Mouse (Mus musculus): ENCODE results near the gene Trim56. TPM values are rescaled to one million over a fixed set of nuclear protein-coding genes. Genes with fewer than 3 reads are reported as not detected.

Gene Trim56
- polyA plus RNA-seq, 1 experiment, result 49.3 TPM

- Histone ChIP-seq H3K36me3 (ENCODE audit: control insufficient read depth, insufficient read depth, low read length) (no peaks in the 10 kb centered on the region), H3K4me3 (ENCODE audit: control insufficient read depth, insufficient read depth, low read length) (no peak overlapping the region), H3K4me1 (replicated peaks; ENCODE audit: control insufficient read depth, insufficient read depth, low read length) (no peaks in the 10 kb centered on the region; the same call in 1 of the 2 replicates), H3K27ac (ENCODE audit: control insufficient read depth, insufficient read depth, low read length) (no peak overlapping the region), H3K27me3 (ENCODE audit: control insufficient read depth, insufficient read depth, low read length) (no peaks in the 10 kb centered on the region)
- TF ChIP-seq POLR2A (IDR thresholded peaks at IDR 0.05; ENCODE audit: control insufficient read depth, extremely low read depth, insufficient read depth, low read length, poor library complexity) (no peak), CTCF (IDR thresholded peaks at IDR 0.05; ENCODE audit: borderline replicate concordance, control insufficient read depth, extremely low read depth, insufficient read depth, low read length, poor library complexity) (no peak)
- WGBS, result 57% methylated on average over 10 of the region's 10 CpGs
- DNase-seq, result no peak
Observed at GRCm38 (mm10) chr5:137095135-137095534, 20.9 kb downstream of the Trim56 start.

- WGBS, result 88% methylated on average over 9 of the region's 9 CpGs
- no peaks in the 10 kb centered on the region; the same call in 1 of the 2 replicates for H3K4me1 ChIP-seq (replicated peaks; ENCODE audit: control insufficient read depth, insufficient read depth, low read length)
- no peaks in the 10 kb centered on the region for H3K36me3 ChIP-seq (ENCODE audit: control insufficient read depth, insufficient read depth, low read length)
- no peaks in the 10 kb centered on the region for H3K27me3 ChIP-seq (ENCODE audit: control insufficient read depth, insufficient read depth, low read length)
- no peak for DNase-seq
- H3K4me3 ChIP-seq (ENCODE audit: control insufficient read depth, insufficient read depth, low read length), result no peak overlapping the region
- H3K27ac ChIP-seq (ENCODE audit: control insufficient read depth, insufficient read depth, low read length), result no peak overlapping the region
- no peak for TF ChIP-seq CTCF (IDR thresholded peaks at IDR 0.05; ENCODE audit: borderline replicate concordance, control insufficient read depth, extremely low read depth, insufficient read depth, low read length, poor library complexity)
- TF ChIP-seq POLR2A (IDR thresholded peaks at IDR 0.05; ENCODE audit: control insufficient read depth, extremely low read depth, insufficient read depth, low read length, poor library complexity), result no peak
Observed at GRCm38 (mm10) chr5:137093720-137094119, 22.3 kb downstream of the Trim56 start.

GRCm38 (mm10) chr5:137091560-137091959, 24.4 kb downstream of the Trim56 start:
- Histone ChIP-seq H3K4me1 (replicated peaks; ENCODE audit: control insufficient read depth, insufficient read depth, low read length) (no peaks in the 10 kb centered on the region; the same call in 1 of the 2 replicates), H3K4me3 (ENCODE audit: control insufficient read depth, insufficient read depth, low read length) (no peak overlapping the region), H3K27me3 (ENCODE audit: control insufficient read depth, insufficient read depth, low read length) (no peaks in the 10 kb centered on the region), H3K27ac (ENCODE audit: control insufficient read depth, insufficient read depth, low read length) (no peak overlapping the region), H3K36me3 (ENCODE audit: control insufficient read depth, insufficient read depth, low read length) (no peaks in the 10 kb centered on the region)
- 33% methylated on average over 6 of the region's 6 CpGs for WGBS
- no peak for TF ChIP-seq POLR2A (IDR thresholded peaks at IDR 0.05; ENCODE audit: control insufficient read depth, extremely low read depth, insufficient read depth, low read length, poor library complexity)
- TF ChIP-seq CTCF (IDR thresholded peaks at IDR 0.05; ENCODE audit: borderline replicate concordance, control insufficient read depth, extremely low read depth, insufficient read depth, low read length, poor library complexity), result no peak
- no peak for DNase-seq

GRCm38 (mm10) chr5:137090870-137091269, 25.1 kb downstream of the Trim56 start:
- Histone ChIP-seq H3K4me3 (ENCODE audit: control insufficient read depth, insufficient read depth, low read length) (no peak overlapping the region), H3K27ac (ENCODE audit: control insufficient read depth, insufficient read depth, low read length) (no peak overlapping the region), H3K4me1 (replicated peaks; ENCODE audit: control insufficient read depth, insufficient read depth, low read length) (no peaks in the 10 kb centered on the region; the same call in 1 of the 2 replicates), H3K27me3 (ENCODE audit: control insufficient read depth, insufficient read depth, low read length) (no peaks in the 10 kb centered on the region), H3K36me3 (ENCODE audit: control insufficient read depth, insufficient read depth, low read length) (no peaks in the 10 kb centered on the region)
- no peak for DNase-seq
- WGBS, result 93% methylated on average over 10 of the region's 10 CpGs
- no peak for TF ChIP-seq CTCF (IDR thresholded peaks at IDR 0.05; ENCODE audit: borderline replicate concordance, control insufficient read depth, extremely low read depth, insufficient read depth, low read length, poor library complexity)
- no peak for TF ChIP-seq POLR2A (IDR thresholded peaks at IDR 0.05; ENCODE audit: control insufficient read depth, extremely low read depth, insufficient read depth, low read length, poor library complexity)

GRCm38 (mm10) chr5:137087410-137087809, 28.6 kb downstream of the Trim56 start:
- Histone ChIP-seq H3K4me1 (replicated peaks; ENCODE audit: control insufficient read depth, insufficient read depth, low read length) (no peaks in the 10 kb centered on the region), H3K27ac (ENCODE audit: control insufficient read depth, insufficient read depth, low read length) (no peak overlapping the region), H3K27me3 (ENCODE audit: control insufficient read depth, insufficient read depth, low read length) (no peaks in the 10 kb centered on the region), H3K4me3 (ENCODE audit: control insufficient read depth, insufficient read depth, low read length) (no peak overlapping the region), H3K36me3 (ENCODE audit: control insufficient read depth, insufficient read depth, low read length) (no peaks in the 10 kb centered on the region)
- TF ChIP-seq POLR2A (IDR thresholded peaks at IDR 0.05; ENCODE audit: control insufficient read depth, extremely low read depth, insufficient read depth, low read length, poor library complexity) (no peak), CTCF (IDR thresholded peaks at IDR 0.05; ENCODE audit: borderline replicate concordance, control insufficient read depth, extremely low read depth, insufficient read depth, low read length, poor library complexity) (no peak)
- 87% methylated on average over 8 of the region's 8 CpGs for WGBS
- DNase-seq, result no peak

- TF ChIP-seq POLR2A (IDR thresholded peaks at IDR 0.05; ENCODE audit: control insufficient read depth, extremely low read depth, insufficient read depth, low read length, poor library complexity), result no peak
- no peak for TF ChIP-seq CTCF (IDR thresholded peaks at IDR 0.05; ENCODE audit: borderline replicate concordance, control insufficient read depth, extremely low read depth, insufficient read depth, low read length, poor library complexity)
- Histone ChIP-seq H3K36me3 (ENCODE audit: control insufficient read depth, insufficient read depth, low read length) (no peaks in the 10 kb centered on the region), H3K27me3 (ENCODE audit: control insufficient read depth, insufficient read depth, low read length) (no peaks in the 10 kb centered on the region), H3K27ac (ENCODE audit: control insufficient read depth, insufficient read depth, low read length) (no peak overlapping the region), H3K4me1 (replicated peaks; ENCODE audit: control insufficient read depth, insufficient read depth, low read length) (no peaks in the 10 kb centered on the region), H3K4me3 (ENCODE audit: control insufficient read depth, insufficient read depth, low read length) (no peak overlapping the region)
- no peak for DNase-seq
- WGBS, result 89% methylated on average over 3 of the region's 3 CpGs
Observed at GRCm38 (mm10) chr5:137085731-137086130, 30.3 kb downstream of the Trim56 start.

GRCm38 (mm10) chr5:137085021-137085420, 31.0 kb downstream of the Trim56 start:
- Histone ChIP-seq H3K4me1 (replicated peaks; ENCODE audit: control insufficient read depth, insufficient read depth, low read length) (no peaks in the 10 kb centered on the region), H3K36me3 (ENCODE audit: control insufficient read depth, insufficient read depth, low read length) (no peaks in the 10 kb centered on the region), H3K27me3 (ENCODE audit: control insufficient read depth, insufficient read depth, low read length) (no peaks in the 10 kb centered on the region), H3K4me3 (ENCODE audit: control insufficient read depth, insufficient read depth, low read length) (no peak overlapping the region), H3K27ac (ENCODE audit: control insufficient read depth, insufficient read depth, low read length) (no peak overlapping the region)
- DNase-seq, result no peak
- WGBS, result 89% methylated on average over 6 of the region's 6 CpGs
- TF ChIP-seq CTCF (IDR thresholded peaks at IDR 0.05; ENCODE audit: borderline replicate concordance, control insufficient read depth, extremely low read depth, insufficient read depth, low read length, poor library complexity) (no peak), POLR2A (IDR thresholded peaks at IDR 0.05; ENCODE audit: control insufficient read depth, extremely low read depth, insufficient read depth, low read length, poor library complexity) (no peak)
